Mouse (Mus musculus) cerebellum, adult (tissue): Measurements from ENCODE around the gene Cdc5l.
"Not testable (repeated sequence)": the region's sequence is repeated elsewhere in the genome, so short reads cannot be mapped to it uniquely, and the experiment has no call there.

Source experiments
- ATAC-seq: cut with Nextera tagmentation; 2 replicates; pipeline ENCODE4 v1.9.2; 2017; ENCODE audit warnings: mild to moderate bottlenecking, moderate library complexity, mixed read lengths; ENCODE audit not compliant: insufficient number of reproducible peaks, low FRiP score, low TSS enrichment

Cdc5l gene

DNA sequence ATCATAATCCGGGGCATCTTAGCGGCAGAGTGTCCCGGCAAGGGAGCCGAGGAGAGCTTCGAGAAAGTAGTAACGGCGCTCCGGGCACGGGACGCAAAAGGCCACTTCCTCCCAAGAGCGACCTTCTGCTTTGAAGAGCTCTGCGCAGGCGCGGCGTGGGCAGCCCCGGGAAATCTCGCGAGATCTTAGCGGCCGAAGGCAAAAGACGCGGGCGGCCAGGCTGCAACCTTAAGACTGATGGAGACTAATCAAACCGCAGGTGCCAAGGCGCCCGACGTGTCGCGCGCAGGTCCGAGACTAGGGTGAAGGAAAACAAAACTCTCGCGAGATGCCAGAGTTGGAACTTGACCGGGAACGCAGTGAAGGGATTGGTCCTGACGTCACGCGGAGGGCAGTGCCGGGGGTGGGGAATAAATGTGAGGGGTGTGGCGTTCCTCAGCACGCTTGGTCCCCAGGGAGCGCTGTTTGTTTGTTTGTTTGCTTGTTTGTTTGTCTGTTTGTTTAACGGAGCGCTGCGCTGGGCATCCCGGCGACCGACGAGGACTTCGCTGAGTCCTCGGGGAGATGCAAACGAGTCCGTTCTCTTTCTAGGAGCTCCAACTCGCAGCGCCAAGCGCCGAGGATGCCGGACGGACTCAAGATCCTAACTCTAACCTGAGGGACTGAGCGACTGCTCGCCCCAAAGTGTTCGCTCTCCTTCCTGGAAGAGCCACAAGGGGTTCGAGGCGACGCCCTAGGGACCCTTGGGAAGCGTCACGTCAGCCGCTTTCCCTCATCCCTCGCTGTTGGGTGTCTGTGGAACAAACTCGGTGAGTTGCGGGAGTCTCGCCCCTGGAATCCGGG is at the start of gene Cdc5l:
Cdc5l (minus strand) TSS at position 319 of the 843 bp plus-strand sequence.
- ATAC-seq = peak; percentile 98

DNA sequence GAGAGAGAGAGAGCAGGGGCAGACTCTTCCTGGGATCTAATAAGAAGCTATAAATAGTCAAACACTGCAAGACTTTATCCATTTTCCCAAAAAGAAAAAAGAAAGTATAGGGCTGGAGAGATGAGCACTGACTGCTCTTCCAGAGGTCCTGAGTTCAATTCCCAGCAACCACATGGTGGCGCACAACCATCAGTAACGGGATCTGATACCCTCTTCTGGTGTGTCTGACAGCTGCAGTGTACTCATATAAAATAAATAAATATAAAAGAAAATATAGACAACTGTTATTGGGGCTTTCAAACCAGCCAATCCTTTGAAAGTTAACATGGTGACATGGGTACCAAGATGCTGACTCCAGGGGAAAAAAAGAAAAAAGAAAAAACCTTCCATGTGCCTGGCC is 46.9 kb upstream of the Cdc5l start:
- ATAC-seq = no peak

DNA sequence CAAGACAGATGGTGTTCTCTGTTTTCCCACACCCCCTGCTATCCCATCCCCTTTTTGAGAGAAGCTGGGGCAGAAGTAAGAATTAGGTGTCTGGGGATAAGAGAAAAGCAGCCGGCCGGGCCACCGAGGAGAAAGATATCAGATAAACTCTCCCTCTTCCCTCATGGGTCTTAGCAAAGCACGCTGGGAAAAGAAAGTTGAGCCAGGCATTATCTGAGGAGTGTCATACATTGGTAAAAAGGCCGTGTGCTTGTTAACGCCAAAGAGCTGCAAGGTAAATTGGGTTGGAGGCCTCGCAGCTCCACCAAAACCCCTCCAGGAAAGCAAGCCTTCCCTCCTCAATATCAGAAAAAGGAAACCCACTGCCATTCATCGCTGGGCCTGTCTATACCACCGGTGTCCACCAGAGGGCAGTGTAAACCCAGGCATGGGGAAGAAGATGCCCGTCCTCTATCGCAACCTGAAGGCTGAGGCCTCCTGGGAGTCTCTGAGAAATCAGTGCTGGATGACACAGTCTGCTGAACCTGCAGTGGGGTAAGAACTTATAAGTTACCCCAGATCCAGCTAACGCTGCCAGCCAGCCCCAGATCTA is 44.8 kb upstream of the Cdc5l start:
- ATAC-seq = peak; percentile 53

DNA sequence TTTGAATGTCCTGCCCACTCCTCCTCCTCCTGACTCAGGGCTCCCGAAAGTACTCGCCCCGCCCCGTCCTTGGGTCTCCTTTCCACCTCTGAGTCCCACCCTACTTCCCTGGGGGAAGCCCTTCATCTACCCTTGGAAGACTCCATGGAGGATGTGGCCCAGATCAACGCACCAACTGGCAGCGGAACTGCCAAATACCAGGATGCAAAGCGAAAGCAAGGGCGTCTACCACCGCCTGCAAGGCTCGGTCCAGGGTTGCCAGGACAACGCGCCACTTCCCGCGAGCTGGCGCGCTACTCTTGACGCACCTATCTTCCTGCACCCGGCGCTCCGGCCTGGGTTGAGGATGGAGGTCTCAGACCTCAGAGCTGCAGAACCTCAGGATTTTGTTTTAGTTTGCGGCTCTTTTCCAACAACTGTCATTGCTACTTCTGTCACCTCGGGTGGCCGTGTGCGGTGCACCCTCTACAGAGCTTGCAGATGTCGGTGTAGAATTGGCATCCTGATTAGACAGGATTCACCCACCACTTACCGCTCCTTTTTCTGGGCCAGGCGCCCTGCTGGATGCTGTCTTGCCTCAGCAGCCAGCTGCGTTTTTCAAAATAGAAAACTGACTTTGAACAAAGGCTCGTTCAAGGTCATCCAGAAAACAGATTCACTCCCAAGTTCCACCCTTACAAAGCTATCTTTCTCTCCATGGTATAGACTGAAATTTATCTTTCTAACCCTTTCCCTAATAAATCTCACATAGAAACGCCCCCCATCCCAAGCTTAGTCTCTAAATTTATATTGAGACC is 41.3 kb upstream of the Cdc5l start, which contains the start of gene Spats1:
Spats1 (minus strand) TSS at position 747 of the 797 bp plus-strand sequence.
- peak; percentile 76 for ATAC-seq

DNA sequence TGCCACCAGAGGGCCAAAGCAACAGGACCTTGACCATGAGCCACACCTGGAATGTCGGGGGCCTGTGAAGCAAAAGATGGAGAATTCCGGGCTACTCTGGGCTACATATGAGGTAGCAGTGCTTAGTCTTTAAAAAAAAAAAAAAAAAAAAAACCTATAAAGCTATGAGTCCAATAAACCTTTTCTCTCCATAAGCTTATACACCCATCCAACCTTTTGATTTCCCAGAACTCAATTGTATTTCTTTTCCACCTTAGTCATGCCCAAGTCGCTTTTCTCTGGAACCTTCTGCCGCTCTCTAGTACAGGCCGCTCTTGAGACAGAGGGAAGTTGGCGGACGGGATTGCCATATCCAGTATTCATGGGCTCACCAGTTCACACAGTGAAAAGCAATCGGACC is 40.6 kb upstream of the Cdc5l start:
- no peak for ATAC-seq

DNA sequence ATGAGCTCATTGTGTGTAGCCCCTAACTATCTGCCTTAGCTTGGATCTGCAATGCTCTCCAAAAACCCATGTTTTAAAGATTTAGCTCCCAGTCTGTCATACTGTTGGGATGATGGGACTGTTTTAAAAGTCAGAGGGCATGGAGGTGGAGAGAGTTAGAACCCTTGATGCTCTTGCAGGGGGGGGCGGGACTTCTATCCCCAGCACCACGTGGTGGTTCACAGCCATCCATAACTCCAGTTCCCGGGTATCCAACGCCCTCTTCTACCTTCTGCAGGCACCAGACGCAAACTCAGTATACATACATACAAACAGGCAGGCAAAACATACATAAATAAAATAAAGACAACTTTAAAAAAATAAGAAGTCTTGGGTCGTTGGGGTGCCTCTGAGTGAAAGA is 40.1 kb upstream of the Cdc5l start:
- no peak for ATAC-seq

DNA sequence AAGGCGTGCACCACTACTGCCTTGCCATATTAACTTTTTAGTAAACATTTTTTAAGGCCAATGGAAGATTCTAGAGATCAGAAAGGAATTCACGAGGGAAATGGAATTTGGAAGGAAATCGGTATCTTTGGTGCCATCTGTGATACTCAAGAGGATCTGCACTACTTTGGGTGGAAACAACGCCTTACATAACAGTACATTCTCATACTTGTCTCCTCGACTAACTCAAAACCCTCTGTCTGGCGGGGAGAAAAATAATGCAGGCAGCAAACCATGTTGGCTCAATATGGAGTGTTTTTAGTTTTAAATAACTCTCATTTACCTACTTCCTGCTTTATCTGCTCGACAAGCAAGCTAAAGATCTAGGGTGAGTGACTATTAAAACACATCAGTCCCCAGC is 37.2 kb upstream of the Cdc5l start:
- ATAC-seq = no peak

DNA sequence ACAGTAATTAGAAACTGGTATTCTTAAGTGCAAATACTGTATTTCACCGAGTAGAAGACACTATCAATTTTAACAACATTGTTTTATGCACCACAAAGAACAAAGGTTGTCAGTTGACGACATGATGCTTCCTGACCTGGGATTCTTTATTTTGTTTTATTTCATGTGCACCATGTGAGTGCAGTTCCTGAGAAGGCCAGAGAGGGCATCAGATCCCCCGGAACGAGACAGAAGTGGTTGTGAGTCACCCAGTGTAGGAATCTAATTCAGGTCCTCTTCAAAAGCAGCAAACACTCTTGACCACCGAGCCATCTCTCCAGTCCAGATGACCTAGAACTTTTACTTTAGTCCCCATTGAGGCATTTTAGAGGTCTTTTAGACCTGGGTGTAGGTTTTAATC is 34.8 kb upstream of the Cdc5l start:
- ATAC-seq = no peak

DNA sequence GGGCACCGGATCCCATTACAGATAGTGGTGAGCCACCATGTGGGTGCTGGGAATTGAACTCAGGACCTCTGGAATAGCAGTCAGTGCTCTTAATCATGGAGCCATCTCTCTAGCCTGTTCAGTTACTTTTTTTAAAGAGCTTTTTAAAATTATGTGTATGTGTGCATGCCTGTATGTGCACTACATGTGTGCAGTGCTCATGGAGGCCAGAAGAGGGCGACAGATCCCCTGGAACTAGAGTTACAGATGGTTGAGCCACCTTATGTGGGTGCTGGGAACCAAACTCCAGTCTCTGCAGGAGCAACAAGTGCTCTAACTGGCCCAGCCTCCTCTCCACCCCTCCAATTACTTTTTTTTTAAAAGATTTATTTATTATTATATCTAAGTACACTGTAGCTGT is 33.2 kb upstream of the Cdc5l start:
- no peak for ATAC-seq

DNA sequence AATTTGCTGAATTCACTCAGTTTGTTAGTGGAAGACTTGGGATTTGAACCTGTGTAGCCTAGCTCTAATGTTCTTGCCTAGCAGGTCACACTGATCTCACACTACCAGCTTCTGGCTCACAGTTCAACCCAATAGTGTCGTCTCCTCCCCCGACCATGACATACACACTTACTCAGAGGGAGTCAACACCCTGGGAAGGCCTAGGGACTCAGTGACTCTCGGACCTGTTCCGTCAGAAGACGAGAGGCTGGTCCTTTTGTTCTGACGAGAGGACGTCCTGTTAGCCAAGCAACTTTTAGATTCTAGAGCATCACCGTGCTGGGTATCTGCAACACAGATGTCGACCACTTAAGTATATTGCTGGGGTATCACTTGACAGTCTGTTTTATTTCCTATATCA is 30.7 kb upstream of the Cdc5l start:
- no peak for ATAC-seq

DNA sequence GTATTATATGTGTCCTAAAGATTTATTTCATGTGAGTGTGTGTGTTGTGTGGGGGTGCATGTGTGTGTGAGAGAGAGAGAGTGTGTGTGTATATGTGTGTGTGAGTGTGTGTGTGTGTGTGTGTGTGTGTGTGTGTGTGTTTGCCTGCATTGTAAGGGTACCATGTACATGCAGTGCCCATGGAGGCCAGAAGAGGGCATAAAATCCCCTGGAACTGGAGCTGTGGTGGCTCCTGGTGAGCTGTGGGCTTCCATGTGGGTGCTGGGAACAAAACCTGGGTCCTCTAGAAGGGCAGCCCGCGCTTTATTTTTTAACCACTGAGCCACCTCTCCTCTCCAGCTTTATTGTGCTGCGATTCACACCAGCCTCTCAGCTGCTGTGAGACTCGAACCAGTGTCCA is 29.0 kb upstream of the Cdc5l start:
- ATAC-seq = no peak

DNA sequence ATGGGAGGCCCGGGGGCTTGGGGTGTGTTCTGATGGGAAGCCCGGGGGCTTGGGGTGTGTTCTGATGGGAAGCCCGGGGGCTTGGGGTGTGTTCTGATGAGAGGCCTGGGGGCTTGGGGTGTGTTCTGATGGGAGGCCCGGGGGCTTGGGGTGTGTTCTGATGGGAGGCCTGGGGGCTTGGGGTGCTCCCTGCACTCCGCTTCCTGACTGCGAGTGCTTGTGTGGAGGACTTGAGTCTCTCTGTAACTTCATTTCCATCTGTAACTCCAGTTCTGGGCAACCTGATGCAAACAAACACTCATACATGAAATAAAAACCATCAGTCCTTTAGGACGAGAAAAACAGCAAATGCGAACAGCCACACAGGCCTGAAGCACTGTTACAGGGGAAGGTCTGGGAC is 25.5 kb upstream of the Cdc5l start:
- no peak for ATAC-seq

DNA sequence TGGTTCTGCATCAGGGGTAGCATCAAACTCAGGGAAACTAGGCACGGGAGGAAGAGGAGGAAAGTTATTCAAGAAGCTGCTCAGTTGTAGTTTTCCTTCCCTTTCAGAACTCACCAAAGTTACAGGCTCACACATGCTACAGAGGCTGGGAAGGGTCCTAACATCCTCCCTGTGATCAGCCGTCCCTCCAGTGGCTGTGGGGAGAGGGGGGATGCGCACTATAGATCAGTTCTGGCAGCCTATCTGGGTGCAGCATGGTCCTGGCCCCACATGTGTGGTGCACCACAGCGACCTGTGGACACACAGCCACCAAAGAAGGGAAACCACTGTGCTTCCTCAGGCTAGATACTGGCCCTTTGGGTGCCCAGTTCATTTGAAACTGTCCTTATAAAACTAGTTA is 25.0 kb upstream of the Cdc5l start:
- no peak for ATAC-seq

DNA sequence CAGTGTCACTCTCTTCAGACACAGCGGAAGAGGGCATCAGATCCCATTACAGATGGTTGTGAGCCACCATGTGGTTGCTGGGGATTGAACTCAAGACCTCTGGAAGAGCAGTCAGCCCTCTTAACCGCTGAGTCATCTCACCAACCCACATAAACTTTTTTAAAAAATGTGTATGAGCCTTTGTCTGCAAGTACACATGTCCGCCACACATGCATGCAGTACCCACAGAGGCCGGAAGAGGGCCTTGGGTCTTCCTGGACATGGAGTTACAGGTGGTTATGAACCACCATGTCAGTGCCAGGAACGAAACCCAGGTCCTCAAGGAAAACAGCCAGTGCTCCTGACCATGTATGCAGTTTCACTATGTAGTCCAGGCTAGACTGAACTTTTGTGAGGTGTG is 23.9 kb upstream of the Cdc5l start:
- no peak for ATAC-seq

DNA sequence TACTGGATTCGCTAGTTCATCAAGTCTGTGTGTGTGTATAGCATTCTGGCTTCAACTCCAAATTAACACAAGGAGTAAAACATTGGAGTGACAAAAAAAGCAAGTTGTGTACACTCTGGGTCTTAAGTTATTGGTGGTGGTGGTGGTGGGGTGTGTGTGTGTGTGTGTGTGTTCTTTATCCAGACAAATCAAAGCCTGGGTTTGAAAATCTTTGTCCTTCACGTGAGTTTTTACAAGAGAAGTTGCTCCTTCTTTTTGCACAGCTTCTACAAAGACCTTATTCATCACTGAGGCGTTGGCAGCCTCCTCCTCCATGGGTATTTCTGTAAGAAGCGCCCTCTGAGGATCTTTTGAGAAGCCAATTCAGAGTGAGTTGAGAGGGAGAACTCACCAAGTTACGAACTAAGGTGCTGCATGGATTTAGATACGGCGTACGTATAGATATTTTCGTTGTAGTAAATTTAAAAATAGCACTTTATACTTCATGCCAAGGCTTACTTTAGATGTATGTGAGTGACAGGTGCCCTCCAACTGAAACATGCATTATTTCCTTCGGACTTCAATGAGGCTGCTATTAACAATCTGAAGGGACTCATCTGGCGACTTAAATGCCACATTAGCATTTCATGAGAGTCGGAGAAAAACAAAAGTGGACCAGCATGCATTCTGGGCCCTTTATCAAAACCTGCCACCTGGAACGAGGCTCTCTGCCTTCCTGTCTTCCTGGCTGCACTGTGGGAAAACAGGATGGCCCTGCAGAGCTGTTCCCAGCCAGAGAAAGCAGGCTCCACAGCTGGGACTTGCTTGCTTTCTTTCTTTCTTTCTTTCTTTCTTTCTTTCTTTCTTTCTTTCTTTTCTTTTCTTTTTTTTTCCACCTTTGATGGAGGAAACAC is 23.0 kb upstream of the Cdc5l start:
- no peak for ATAC-seq

DNA sequence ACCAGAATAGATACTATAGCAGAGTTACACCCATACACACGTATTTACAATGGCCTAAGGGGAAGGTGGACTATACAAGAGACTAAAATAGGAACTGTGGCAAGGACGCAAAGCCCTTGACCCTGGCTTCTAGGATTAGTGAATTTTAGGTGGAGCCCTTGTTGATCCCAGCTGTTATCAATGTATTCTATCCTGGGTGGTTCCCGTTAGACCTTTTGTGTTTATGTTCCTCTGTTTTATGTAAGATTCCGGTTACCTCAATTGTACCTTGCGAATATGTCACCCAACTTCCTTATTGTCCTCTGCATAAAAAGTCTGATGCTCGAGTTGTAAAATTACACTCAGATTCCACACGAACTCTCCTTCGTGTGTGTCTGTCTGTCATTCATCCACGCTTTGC is 22.2 kb upstream of the Cdc5l start:
- ATAC-seq = not testable (repeated sequence)

DNA sequence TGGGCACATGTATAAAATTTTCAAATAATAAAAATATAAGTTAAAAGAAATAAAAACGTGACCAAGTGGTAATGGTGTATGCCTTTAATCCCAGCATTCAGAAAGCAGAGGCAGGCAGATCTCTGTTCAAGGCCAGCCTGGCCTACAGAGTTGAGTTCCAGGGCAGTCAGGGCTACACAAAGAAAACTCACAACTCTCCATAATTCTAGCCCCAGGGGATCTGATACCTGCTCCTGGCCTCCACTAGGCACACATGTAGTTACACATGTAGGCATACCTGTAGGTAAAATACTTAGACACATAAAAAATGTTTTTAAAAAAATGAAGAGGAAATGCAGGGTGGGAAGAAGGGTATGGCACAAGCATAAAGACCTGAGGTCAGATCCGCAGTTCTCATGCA is 21.3 kb upstream of the Cdc5l start:
- ATAC-seq = no peak

DNA sequence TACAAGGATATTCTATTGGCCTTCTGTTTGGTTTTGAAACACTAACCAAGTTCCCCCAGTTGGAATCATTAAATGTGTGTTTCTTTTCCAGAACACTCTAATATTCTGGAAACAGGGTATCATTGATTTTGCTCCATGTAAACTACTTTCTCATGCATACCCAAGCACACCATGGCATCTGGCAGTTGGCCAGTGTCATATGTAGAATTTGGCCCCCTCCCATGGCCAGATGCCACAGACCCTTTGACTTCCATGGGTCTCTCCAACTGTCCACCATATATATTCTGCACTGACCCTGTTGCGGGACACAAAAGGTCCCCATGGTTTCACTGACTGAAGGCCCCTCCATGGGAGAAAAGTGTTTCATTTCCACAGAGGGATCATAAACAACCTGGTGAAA is 18.7 kb upstream of the Cdc5l start:
- ATAC-seq = no peak

DNA sequence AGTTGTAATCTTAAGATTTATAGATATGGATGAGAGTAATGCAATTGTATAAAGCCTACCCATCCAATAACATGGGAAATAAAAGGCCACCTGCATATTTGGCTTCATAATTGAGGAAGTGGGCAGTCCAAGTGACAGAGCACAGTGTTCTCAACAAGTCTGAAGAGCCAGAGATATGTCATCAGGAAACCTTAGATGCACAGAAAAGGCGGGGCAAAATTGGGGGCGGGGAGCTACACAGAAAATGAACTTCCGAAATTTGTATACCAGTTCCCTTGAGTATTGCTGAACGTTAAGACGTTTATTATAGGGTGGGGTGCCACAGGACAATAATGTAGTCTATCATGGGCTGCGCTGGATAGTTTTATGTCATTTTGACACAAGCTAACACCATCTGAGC is 16.6 kb upstream of the Cdc5l start:
- no peak for ATAC-seq

DNA sequence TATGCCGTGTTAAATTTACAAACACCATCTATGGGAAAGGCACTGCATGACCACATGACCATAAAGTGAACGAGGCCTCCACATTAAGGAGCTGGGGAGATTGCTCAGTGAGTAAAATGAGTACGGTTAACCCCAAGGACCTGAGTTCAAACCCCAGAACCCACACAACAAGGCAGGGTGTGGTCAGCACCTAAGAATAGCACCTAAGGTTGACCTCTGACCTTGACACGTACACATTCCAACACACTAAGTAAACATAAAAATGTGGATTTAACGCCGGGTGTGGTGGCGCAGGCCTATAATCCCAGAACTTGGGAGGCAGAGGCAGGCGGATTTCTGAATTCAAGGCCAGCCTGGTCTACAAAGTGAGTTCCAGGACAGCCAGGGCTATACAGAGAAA is 16.0 kb upstream of the Cdc5l start:
- ATAC-seq = no peak
